Mouse (Mus musculus) mouse embryonic stem cell (cell line): Measurements from ENCODE around the gene Pde3a.
"Not testable (repeated sequence)": the region's sequence is repeated elsewhere in the genome, so short reads cannot be mapped to it uniquely, and the experiment has no call there.

Source experiments
- in situ Hi-C, 2 experiments: fragments of 300-500 bp; cut with MboI; formaldehyde crosslinking; loops; 1 replicate in 1 of 2; 3 replicates in 1 of 2; pipeline ENCODE4 v1.14.3; 2019 to 2020; ENCODE audit warnings: low sequenced_read_pairs in 2 of 2, low pct_unique_long_range_greater_than_20kb in 1 of 2, mixed read lengths in 1 of 2; ENCODE audit not compliant: unreplicated experiment in 1 of 2

Pde3a gene

DNA sequence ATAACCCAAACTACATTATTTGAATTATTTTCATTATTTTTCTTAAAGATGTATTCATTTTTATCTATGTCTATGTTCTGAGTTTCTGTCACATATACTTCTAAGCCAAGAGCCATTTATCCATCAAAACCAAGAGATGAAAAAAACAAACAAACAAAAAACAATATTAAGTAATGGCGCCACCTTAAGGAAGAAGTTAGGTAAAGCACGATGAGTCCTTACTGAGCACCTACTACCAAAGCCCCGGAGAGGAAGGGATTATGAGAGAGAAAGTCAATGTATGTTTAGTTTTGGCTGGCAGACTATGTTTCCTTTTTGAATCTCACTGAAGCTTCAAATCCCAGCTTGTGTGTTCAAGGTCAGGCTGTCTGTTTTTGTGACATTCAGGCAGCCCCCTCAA is 60.8 kb downstream of the Pde3a start:
- in situ Hi-C loops: loop anchor here in 1 of 2 experiments (25.0 kb wide), 1 partner anchor 398 kb away; no protein-coding TSS in a partner anchor

DNA sequence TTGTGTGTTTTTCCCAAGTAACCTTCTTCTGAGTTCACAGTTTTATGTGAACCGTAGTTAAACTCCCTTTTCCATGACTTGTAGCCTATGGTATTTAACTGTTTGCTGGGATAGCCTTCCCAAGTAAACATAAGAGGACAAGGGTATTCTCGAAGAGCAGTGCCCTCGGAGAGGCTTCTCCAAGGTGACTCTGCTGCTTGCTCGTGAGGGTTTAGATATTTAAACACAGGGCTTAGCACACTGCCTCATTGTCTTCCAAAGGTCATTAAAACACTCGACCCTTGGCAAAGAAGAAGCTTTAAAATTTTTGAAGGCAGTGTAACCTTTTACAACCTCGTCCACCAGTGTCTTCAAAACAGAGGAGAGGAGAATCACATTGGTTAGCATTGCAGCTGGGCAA is 61.3 kb downstream of the Pde3a start:
- in situ Hi-C loops: loop anchor here in 1 of 2 experiments (25.0 kb wide), 1 partner anchor 398 kb away; no protein-coding TSS in a partner anchor

DNA sequence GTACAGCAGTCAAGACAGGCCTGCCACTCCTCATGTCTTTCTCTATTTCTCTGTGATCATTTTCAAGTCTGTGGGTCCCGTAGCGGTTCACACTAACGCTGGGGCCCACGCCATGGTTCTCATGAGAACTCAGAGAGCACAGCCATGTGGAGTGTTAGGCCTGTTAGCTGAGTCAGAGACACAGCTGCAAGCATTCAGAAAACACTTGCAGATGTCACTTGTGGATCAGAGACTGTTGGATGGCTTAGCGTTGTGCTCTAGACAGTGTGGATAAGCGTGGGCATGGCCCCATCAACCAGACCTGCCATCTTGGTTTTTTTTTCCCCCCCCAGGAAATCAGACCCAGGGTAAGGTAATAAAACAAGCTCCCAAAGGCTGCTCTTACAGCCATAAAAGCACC is 62.5 kb downstream of the Pde3a start:
- in situ Hi-C loops: loop anchor here in 1 of 2 experiments (25.0 kb wide), 1 partner anchor 399 kb away; no protein-coding TSS in a partner anchor

DNA sequence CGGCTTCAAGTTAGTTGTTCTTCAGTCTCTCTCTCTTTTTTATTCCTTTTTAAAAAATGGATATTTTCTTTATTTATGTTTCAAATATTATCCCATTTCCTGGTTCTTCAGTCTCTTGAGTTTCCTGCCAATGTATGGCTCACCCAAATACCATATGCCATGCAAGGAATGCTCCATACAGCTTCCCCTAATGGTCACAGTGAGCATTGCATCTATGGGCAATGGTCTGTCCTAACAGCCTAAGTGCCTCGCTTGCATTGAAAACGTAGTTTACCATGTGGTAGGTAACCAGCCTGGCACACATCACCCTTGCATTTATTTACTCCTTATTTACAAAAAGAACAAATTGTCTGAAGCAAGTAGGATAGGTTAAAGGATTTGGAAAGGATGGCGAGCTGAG is 64.0 kb downstream of the Pde3a start:
- in situ Hi-C loops: loop anchor here in 1 of 2 experiments (25.0 kb wide), 1 partner anchor 401 kb away; no protein-coding TSS in a partner anchor

DNA sequence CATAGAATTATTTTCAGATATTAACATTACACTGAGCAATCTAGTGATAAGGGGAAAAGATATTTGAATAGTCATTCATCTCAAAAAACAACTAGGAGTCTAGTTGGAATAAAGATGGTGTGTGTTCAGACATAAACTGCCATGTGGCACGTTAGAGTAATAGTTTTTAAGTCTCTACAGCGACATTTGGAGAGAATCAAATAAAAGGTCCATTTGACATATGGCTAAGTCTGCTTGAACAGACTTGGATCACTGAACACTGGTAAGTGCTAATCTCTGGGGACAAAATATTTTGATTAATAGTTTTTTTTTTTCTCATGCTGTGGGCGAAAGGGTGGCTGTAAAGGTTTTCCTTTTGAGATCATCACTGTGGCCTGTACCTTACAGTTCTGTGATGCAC is 69.4 kb downstream of the Pde3a start:
- in situ Hi-C loops: loop anchor here in 1 of 2 experiments (25.0 kb wide), 1 partner anchor 406 kb away; no protein-coding TSS in a partner anchor

GRCm38 (mm10) chr6:141321253-141321652 is 72.2 kb downstream of the Pde3a start:
- in situ Hi-C loops: loop anchor here in 1 of 2 experiments (25.0 kb wide), 1 partner anchor 409 kb away; no protein-coding TSS in a partner anchor

DNA sequence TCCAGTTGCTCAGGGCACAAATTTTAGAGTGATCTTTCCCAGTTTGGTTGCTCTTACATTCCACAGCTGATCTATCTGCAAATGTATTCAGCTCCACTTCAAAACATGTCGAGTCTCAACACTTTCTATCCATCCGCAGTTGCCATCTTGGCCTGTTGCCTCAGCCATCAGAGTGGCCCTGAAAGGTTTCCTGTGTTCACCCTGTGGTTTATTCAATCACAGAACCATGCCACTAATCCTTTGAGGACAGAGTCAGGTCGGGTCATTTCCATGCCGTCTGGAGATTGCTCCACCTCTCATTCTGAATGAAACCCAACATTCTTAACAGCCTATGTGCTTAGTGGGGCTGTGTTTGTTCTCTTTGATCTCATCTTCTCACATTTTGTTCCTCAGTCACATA is 73.9 kb downstream of the Pde3a start:
- in situ Hi-C loops: loop anchor here in 1 of 2 experiments (25.0 kb wide), 1 partner anchor 411 kb away; no protein-coding TSS in a partner anchor

DNA sequence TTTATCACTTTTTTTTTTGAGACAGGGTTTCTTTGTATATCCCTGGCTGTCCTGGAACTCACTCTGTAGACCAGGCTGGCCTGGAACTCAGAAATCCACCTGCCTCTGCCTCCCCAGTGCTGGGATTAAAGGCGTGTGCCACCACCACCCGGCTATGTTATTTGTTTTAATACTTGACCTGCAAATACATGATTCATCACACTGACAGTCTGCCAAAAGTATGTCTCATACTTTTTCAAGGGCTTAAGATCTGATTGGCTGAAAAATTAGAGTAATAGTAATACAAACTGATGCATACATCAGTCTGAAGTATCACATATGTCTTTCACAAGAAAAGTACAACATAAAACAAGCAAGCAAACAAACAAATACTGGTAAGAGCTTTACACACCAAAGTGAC is 78.1 kb downstream of the Pde3a start:
- in situ Hi-C loops: not testable (repeated sequence)

- in situ Hi-C loops: no loop called here
Observed at GRCm38 (mm10) chr6:141328071-141328470, 79.0 kb downstream of the Pde3a start.

DNA sequence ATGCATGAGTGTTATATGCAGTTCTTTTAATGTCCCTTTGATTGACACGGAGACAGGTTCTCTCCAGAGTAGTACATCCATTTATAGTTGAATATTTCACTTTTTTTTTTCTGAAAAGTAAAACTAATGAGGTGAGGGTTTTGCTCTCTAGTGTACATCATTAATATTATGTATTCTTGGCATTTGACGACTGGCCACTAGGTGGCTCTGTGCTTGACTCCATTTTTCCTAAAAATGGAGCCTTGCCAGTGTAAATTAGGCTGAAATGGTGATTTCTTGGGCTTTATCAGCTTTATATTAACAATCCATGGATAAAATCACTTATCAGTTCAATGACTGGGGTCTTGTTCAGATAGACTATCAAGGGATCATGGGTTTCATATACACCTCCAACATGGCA is 82.4 kb downstream of the Pde3a start:
- in situ Hi-C loops: no loop called here

DNA sequence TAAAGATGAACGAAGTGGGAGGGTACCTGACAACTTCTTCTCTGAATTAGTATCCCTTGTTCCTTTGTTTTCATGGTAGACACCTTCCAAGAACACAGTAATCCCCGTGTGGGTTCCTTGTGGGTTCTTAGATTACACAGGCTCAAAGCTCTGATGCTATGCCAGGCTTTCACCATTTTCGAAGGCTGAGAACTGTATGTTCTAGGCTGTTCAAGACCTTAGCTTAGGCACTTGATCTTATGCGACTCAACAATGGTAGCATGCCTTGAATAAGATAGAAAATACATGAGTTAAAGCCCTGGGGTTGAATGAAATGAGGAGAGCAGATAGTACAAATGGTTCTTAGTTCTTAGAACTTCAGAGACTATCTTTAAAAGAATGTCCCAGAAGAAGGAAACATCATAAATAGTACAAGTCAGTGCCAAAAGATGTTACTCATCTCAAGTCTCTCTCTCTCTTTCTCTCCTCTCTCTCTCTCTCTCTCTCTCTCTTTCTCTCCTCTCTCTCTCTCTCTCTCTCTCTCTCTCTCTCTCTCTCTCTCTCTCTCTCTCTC is 83.6 kb downstream of the Pde3a start:
- in situ Hi-C loops: no loop called here

- in situ Hi-C loops: no loop called here
Observed at GRCm38 (mm10) chr6:141333245-141333644, 84.2 kb downstream of the Pde3a start.

DNA sequence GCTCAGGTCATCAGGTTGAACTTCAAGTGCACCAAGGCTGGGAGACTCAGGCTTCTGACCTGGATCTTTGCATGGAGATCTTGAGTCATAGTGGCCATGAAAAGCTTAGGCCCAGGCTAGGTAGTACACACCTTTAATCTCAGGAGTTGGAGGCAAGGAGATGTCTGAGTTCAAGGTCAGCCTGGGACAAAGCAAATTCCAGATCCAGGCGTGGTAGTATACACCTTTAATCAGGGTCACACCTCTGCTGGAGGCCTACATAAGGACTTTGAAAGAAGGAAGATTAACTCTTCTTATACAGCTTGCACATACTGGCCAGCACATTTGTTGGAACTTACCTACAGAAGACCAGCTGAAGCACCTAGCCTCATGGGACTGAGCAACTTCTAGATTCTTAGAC is 86.8 kb downstream of the Pde3a start:
- in situ Hi-C loops: no loop called here

DNA sequence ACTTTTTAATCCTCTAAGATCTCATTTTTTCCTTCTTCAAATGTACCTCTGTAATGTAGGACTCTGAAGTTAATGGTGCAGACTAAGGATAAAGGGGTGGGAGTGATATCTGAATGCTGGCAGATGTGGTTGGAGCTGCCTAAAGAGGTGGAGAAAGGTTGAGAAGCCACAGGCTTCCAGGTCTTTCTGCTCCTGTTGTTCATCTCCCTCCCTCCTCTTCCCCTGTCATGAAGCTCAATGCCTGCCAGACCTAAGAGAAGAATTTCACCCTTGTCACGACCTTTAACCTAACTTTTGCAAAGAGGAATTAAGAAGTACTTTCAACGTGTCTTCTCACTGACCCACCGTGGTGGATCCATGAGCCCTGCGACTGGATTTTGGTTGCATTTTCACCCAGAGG is 87.4 kb downstream of the Pde3a start:
- in situ Hi-C loops: no loop called here

- in situ Hi-C loops: no loop called here
Observed at GRCm38 (mm10) chr6:141337673-141338072, 88.6 kb downstream of the Pde3a start.

- in situ Hi-C loops: no loop called here
Observed at GRCm38 (mm10) chr6:141341385-141341784, 92.3 kb downstream of the Pde3a start.

DNA sequence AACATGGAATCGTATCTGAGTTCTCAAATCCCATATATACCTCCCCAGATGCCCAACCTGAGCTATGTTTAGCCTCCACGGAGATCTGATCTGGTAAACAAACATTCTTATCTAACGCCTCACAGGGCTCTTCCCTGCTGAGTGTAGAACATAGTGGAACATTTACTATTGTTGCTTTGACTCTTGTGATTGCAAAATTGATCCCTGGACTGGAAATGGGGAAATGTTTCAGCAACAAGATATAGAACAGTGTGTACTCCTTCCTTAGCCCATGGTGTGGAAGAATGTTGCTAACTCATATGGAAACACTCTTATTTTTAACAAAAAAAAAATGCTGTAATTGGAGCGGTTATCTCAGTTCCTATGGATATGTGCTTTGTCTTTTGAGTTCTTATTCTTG is 98.8 kb downstream of the Pde3a start:
- in situ Hi-C loops: no loop called here

- in situ Hi-C loops: no loop called here
Observed at GRCm38 (mm10) chr6:141348542-141348941, 99.5 kb downstream of the Pde3a start.

GRCm38 (mm10) chr6:141350261-141350660 is 101.2 kb downstream of the Pde3a start:
- in situ Hi-C loops: no loop called here

GRCm38 (mm10) chr6:141352277-141352676 is 103.2 kb downstream of the Pde3a start:
- in situ Hi-C loops: no loop called here
